Mouse (Mus musculus): ENCODE data around the gene Ppp2r3a. TPM values are rescaled to one million over a fixed set of nuclear protein-coding genes. Genes with fewer than 3 reads are reported as not detected.

Ppp2r3a gene
- total and polyA plus RNA-seq, 3 experiments, result 1.1 to 3.0 TPM; not detected in 1

- Histone ChIP-seq H3K79me2 (ENCODE audit: control insufficient read depth, insufficient read depth, low read length, poor library complexity) (no peaks in the 10 kb centered on the region), H3K27me3 (ENCODE audit: control insufficient read depth in 1 of 2, insufficient read depth in 2 of 2, low read length in 2 of 2) (no peaks in the 10 kb centered on the region), H3K36me3 (ENCODE audit: control insufficient read depth in 1 of 2, insufficient read depth in 2 of 2, low read length in 2 of 2) (no peaks in the 10 kb centered on the region), H3K27ac (ENCODE audit: control insufficient read depth, low read depth, low read length) (no peak overlapping the region), H3K4me3 (ENCODE audit: control insufficient read depth in 1 of 2, insufficient read depth in 1 of 2, low read depth in 2 of 2, low read length in 2 of 2) (no peak overlapping the region), H3K9ac (ENCODE audit: control insufficient read depth, low read depth, low read length, poor library complexity, severe bottlenecking) (no peak overlapping the region), H3K4me1 (ENCODE audit: control insufficient read depth in 1 of 2, insufficient read depth in 2 of 2, low read length in 2 of 2) (no peaks in the 10 kb centered on the region), H3K9me3 (replicated peaks; ENCODE audit: insufficient read depth, low read length) (no peaks in the 10 kb centered on the region)
- TF ChIP-seq GATA1 (IDR thresholded peaks at IDR 0.05; ENCODE audit: low read depth, low read length), result no peak
- no peak for TF ChIP-seq POLR2AphosphoS5 (IDR thresholded peaks at IDR 0.05; ENCODE audit: borderline replicate concordance, low read depth, low read length)
- no peak for TF ChIP-seq ZMIZ1 (IDR thresholded peaks at IDR 0.05; ENCODE audit: low read depth, low read length)
- no peak for TF ChIP-seq NRF1 (IDR thresholded peaks at IDR 0.05; ENCODE audit: insufficient read depth, low read depth, low read length, poor library complexity, severe bottlenecking)
- TF ChIP-seq E2F4 (IDR thresholded peaks at IDR 0.05; ENCODE audit: borderline replicate concordance, low read depth, low read length), result no peak
- no peak for TF ChIP-seq BHLHE40 (IDR thresholded peaks at IDR 0.05; ENCODE audit: borderline replicate concordance, low read depth, low read length)
- TF ChIP-seq CHD2 (IDR thresholded peaks at IDR 0.05; ENCODE audit: low read length), result no peak
- TF ChIP-seq USF2 (IDR thresholded peaks at IDR 0.05; ENCODE audit: borderline replicate concordance in 1 of 2, insufficient read depth in 1 of 2, low read depth in 1 of 2, low read length in 2 of 2), result no peak
- no peak for TF ChIP-seq RAD21 (IDR thresholded peaks at IDR 0.05; ENCODE audit: low read depth, low read length)
- TF ChIP-seq POLR2AphosphoS2 (IDR thresholded peaks at IDR 0.05; ENCODE audit: low read length), result no peak
- TF ChIP-seq HCFC1 (IDR thresholded peaks at IDR 0.05; ENCODE audit: low read depth, low read length), result no peak
- DNase-seq (ENCODE audit: low read depth, low spot score), result no peak
Observed at GRCm38 (mm10) chr9:101198804-101199203, 52.8 kb downstream of the Ppp2r3a start.

GRCm38 (mm10) chr9:101198261-101198660 is 53.3 kb downstream of the Ppp2r3a start:
- H3K27me3 ChIP-seq (ENCODE audit: control insufficient read depth in 1 of 2, insufficient read depth in 2 of 2, low read length in 2 of 2), result no peaks in the 10 kb centered on the region
- no peaks in the 10 kb centered on the region for H3K36me3 ChIP-seq (ENCODE audit: control insufficient read depth in 1 of 2, insufficient read depth in 2 of 2, low read length in 2 of 2)
- no peak for DNase-seq (ENCODE audit: low read depth, low spot score)
- no peak overlapping the region for H3K9ac ChIP-seq (ENCODE audit: control insufficient read depth, low read depth, low read length, poor library complexity, severe bottlenecking)
- no peaks in the 10 kb centered on the region for H3K79me2 ChIP-seq (ENCODE audit: control insufficient read depth, insufficient read depth, low read length, poor library complexity)
- TF ChIP-seq TBP (IDR thresholded peaks at IDR 0.05; ENCODE audit: low read depth, low read length) (no peak), ZMIZ1 (IDR thresholded peaks at IDR 0.05; ENCODE audit: low read depth, low read length) (no peak), ELF1 (IDR thresholded peaks at IDR 0.05; ENCODE audit: low read depth, low read length) (no peak), NELFE (IDR thresholded peaks at IDR 0.05; ENCODE audit: low read depth, low read length) (no peak), POLR2A (IDR thresholded peaks at IDR 0.05; ENCODE audit: control insufficient read depth in 1 of 2, insufficient read depth in 1 of 2, low read depth in 1 of 2, low read length in 2 of 2, poor library complexity in 1 of 2) (no peak), POLR2AphosphoS2 (IDR thresholded peaks at IDR 0.05; ENCODE audit: low read length) (no peak), CHD1 (IDR thresholded peaks at IDR 0.05; ENCODE audit: low read depth, low read length) (no peak), CHD2 (IDR thresholded peaks at IDR 0.05; ENCODE audit: low read length) (no peak), HCFC1 (IDR thresholded peaks at IDR 0.05; ENCODE audit: low read depth, low read length) (no peak), MAFK (IDR thresholded peaks at IDR 0.05; ENCODE audit: borderline replicate concordance, low read depth, low read length) (no peak), RCOR1 (IDR thresholded peaks at IDR 0.05; ENCODE audit: low read depth, low read length) (no peak), SIN3A (IDR thresholded peaks at IDR 0.05; ENCODE audit: low read length) (no peak), SMC3 (IDR thresholded peaks at IDR 0.05; ENCODE audit: low read depth, low read length) (no peak), E2F4 (IDR thresholded peaks at IDR 0.05; ENCODE audit: borderline replicate concordance, low read depth, low read length) (no peak), TCF12 (IDR thresholded peaks at IDR 0.05; ENCODE audit: low read depth, low read length) (no peak), ZC3H11A (IDR thresholded peaks at IDR 0.05; ENCODE audit: low read depth, low read length) (no peak), USF2 (IDR thresholded peaks at IDR 0.05; ENCODE audit: borderline replicate concordance in 1 of 2, insufficient read depth in 1 of 2, low read depth in 1 of 2, low read length in 2 of 2) (no peak), GABPA (IDR thresholded peaks at IDR 0.05; ENCODE audit: low read depth, low read length) (no peak), CTCF (IDR thresholded peaks at IDR 0.05 in 2 of 3, conservative IDR thresholded peaks at IDR 0.05 in 1 of 3; ENCODE audit: control insufficient read depth in 1 of 3, insufficient read depth in 1 of 3, low read depth in 2 of 3, low read length in 3 of 3, poor library complexity in 1 of 3, severe bottlenecking in 1 of 3) (no peak)
- H3K4me3 ChIP-seq (ENCODE audit: control insufficient read depth in 1 of 2, insufficient read depth in 1 of 2, low read depth in 2 of 2, low read length in 2 of 2), result no peak overlapping the region
- no peaks in the 10 kb centered on the region for H3K9me3 ChIP-seq (replicated peaks; ENCODE audit: insufficient read depth, low read length)
- H3K4me1 ChIP-seq (ENCODE audit: control insufficient read depth in 1 of 2, insufficient read depth in 2 of 2, low read length in 2 of 2), result no peaks in the 10 kb centered on the region
- no peak overlapping the region for H3K27ac ChIP-seq (ENCODE audit: control insufficient read depth, low read depth, low read length)
